Mouse (Mus musculus) lung, postnatal 14 days (tissue): ENCODE measurements around the gene Arpin.

Experiments used
- DNase-seq: peaks from one replicate; pipeline ENCODE4 v3.0.0; 2021

Gene Arpin

DNA sequence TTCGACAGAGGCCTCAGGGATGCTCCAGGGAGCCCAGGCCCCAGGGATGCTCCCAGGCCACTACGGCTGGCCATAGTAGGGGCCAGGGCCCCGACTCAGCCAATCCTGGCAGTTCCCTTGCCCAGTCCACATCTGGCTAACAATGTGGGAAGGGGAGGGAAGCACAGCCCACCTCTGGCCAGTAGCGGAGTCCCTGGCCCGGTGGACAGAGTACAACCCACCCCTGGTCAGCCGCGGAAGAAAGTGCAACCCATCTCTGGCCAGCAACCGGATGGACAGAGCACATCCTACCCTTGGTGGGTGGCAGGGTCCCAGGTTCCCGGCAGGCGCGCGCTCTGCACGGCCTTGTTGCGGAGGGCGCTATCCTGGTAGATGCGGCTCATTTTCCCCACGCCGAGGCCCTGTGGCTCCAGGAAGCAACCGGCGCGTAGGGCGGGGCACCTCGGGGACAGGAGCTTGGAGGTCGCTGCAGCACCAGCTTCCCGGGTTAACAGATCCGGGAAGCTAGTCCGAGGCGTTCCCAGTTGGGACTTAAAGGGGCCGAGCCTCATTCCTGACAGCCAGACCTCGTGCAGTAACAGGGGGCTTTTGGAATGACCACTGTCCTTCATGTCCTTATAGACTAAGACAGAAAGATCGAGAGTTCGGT lies at the start of gene Arpin:
Gene Arpin (minus strand): TSS at position 498 of the 649 bp plus-strand sequence.
- DNase-seq: peak; percentile 77

DNA sequence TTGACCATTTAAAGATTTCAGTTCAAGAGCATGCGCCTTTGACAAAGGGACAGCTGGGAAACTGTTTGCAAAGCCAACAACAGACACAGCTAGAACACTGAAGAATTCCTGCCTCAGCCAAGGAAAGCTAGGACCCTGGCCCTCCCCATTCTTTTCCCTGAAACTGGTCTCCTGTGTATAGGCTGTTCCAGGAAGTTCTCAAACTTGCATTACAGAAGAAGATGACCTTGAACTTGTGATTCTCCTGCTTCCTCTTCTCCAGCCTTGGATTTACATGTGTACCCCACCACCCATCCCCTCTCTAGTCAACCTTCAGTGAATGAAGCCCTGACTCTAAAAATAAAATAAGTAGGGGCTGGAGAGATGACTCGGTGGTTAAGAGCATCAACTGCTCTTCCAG lies 40.2 kb upstream of the Arpin start:
- no peak for DNase-seq

DNA sequence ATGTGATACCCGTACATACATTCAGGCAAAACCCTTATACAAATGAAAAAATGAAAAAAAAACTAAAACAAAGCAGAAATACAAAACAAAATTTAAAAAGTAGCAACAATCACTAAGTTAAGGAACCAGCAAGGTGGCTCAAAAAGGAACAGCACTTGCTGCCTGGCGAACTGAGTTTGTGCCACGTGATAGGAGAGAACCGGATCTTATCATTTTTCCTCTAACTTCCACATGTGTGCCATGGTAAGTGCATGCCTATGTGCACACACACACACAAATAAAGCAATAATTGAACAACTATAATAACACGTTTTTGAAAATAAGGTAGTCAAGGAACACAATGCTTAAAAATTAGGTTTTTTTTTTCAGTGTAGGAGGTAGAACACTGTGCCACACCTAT lies 37.0 kb upstream of the Arpin start:
- no peak for DNase-seq

DNA sequence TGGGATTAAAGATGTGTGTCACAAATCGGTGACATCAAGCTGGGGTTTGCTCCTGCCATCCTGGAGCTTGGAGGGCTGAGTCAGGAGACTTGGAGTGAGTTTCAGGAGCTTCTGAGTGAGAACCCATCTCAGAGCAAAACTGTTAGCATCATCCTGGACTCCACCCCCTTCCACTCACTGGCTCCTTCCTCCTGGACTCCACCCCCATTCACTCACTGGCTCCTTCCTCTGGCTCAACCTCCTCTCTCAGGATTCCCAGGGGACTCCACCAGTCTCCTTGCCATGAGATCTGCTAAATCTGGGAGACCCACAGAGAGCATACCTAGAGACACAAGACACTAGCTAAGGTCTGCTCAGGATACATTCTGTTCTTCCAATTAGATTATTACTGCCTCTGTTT lies 35.2 kb upstream of the Arpin start:
- DNase-seq: no peak

DNA sequence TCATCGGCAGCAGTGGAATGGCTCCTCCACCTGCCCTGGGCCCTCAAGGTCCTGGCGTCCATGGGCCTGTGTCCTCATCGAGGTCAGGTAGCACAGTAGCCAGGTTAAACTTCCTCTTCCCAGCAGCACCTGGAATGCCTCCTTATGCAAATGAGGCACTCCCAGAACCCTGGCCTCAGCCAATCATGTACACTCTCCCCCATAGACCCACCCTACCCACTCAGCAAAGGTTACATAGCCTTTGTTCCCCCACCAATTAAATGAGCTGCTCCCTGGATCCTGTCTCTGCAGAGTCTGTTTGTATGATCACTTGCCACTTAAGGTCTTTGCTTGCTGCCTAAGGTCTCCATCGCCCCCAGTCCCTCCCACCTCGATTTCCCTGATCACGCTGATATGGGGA lies 33.2 kb upstream of the Arpin start:
- no peak for DNase-seq

DNA sequence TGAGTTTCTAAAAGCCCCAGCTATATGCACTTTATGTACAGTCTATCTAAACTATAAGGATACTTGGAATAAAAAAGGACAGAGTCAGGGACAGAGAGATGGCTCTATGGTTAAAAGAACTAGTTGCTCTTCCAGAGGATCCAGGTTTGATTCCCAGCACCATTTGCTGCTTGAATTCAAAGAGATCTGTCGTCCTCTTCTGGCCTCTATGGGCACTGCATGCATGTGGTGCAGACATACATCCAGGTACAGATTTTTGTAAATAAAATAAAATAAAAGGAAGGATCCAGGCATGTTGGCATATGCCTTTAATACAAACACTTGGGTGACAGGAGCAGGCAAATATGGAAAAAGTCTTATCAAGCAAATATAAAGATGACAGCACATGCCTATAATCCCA lies 26.4 kb upstream of the Arpin start:
- DNase-seq: no peak

DNA sequence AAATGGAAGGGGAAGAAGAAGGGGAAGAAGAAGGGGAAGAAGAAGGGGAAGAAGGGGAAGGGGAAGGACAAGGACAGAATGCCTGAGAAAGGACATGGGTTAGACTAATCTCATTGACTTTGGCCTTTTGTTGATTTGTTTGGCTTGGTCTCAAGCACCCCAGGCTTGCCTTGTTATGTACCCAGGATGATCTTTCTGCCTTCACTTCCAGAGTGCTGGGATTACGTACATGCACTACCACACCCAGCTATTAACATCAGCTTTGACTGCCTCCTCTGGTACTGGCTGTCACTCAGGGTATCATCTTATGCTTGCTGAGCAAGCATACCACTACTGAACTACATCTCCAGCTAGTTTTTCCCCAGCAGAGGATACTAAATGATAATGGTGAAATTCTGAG lies 21.0 kb upstream of the Arpin start:
- no peak for DNase-seq

DNA sequence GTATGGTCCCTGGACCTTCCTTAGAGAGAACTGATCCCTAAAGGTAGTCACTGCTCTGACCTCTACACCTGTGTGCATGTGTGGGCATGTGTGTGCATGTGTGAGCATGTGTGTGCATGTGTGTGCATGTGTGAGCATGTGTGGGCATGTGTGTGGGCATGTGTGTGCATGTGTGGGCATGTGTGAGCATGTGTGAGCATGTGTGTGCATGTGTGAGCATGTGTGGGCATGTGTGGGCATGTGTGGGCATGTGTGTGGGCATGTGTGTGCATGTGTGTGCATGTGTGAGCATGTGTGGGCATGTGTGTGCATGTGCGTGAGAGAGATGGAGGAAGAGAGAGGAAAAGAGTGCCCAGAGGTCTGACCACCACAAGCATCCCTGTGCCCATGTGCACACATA lies 19.7 kb upstream of the Arpin start:
- no peak for DNase-seq

DNA sequence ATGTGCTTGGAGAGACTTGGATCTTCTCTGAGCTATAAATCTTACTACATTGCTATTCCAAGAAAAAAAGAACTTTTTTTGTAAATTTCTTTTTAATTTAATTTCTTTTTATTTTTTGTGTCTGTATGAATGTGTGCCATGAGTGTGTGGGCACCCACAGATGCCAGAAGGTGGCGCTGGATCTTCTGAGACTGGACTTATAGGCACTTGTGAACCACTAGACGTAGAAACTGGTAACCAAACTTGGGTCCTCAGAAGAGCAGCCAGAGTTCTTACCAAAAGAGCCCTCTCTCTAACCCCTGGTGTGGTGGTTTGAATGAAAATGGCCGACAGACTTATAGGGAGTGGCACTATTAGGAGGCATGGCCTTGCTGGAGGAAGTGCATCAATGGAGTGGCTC lies 15.9 kb upstream of the Arpin start:
- DNase-seq: no peak

DNA sequence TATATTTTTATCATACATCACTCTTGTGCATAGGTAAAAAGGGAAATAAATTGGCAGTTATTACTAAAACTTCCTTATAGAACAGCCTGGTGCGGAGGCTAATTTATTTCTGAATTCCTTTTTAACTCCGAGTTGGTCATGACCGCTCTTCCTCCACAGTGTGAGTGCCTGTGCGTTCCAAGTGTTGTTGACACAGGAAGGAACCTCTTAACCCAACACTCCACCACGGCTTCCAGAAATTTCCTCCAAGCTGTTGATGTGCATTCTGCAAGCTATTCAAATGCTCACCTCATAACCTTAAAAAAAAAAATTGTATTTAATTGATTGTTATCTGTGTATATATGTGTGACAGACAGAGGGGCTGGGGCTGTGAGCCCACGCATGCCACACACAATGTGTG lies 15.1 kb upstream of the Arpin start:
- DNase-seq: peak; percentile 22

DNA sequence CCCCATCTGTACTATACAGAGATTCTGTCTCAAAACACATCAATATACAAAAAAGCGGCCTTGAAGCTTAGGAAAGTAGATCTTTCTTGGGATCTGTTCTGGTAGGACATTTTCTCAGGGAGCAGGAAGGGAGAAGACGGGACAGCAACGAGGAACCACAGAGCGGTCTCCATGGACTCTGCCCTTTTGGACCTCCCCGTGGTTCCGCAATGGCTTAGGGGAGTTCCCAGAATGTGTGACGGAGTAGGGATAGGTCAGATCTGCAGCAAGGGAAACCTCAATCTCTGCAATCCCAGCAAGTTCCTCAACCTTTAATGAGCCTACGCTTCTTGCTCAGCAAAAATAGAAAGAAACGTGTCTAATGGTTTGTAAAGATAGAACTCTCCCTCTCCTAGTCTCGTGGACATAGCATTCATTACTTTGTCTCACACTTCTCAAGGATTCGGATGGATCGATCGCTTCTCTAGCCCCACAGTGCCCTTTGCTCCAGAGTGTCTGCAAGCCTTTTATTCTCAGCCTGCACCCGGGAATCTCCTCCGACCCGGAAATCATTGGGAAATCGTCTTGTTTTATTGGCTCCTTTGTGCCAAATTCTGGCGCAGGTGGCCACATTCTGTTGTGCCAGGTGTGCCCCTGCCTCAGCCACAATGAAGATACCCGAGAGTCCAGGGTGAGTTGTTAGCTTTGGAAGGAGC lies 499 bp upstream of the Arpin start:
- peak; percentile 58 for DNase-seq

DNA sequence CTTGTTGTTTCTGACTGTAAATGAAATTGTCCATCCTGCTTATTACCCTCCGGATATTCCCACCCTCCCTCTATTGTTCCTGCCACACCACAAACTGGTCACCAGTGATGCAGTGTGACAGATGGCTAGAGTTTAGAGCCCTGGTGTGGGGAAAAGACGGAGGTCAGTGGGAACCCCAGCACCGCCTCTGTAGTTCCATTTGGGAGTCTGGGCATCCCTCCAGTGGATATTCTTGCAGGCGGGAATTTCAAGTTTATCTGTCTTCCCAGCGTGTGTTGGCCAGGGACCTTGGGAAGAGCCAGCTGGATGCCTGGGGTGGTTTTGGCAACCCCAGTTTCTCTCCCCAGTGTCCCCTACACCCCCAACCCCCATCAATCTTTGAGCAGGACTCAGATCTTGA lies 698 bp downstream of the Arpin start:
- no peak for DNase-seq

DNA sequence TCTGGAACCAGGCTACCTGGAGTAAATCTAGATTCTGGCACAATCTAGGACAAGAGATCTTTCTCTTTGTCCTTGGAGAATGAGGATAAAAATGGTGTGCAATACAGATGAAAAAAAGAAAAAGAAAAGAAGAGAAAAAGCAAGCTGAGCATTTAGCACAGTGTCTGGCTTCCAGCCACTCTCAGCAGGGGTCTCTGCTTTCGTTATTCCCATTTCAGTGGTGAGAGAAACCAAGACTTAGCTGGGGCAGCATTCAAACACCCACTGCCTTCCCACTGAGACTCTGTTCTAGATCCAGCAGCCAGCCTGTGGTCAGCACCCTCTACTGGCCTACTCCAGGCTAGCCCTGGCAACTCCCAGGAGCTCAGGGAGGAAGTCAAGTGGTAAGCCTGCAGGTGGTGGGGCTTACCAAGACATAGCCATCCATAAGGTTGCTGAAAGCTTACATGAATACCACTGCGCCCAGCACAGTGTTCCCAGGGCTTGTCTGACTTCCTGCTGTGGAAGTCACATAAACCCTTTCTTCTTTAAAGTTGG lies 6.6 kb downstream of the Arpin start:
- DNase-seq: no peak

DNA sequence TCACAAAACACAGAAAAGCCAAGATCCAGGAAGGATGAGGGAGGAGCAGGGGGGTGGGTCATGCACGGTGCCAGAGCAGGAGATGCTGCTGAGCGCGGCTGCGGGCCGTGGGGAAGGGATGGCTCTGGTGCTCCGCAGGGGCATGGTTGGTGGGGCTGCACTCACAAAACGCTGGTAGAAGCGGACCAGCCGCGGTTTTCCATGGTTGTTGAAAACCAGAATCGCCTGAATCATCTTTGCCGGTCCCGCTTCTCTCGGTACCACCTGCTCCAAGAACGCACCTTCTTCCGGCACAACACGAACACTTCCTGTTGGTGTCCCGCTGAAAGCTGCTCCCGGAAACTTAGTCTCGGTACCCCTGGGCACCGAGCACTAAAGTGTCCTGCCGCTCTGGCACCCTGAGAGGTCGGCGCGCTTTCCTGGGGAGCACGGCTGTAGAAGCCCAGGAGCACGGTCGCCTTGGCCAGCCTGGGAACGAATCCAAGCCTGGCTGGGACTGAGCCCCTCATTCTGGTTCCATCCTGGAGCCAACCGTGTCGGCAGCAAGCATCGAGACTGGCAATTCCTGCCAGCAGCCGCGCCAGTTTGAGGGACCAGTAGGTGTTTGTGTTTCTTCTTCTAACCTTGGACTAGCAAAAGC lies 14.7 kb downstream of the Arpin start, which contains the start of gene Ap3s2:
Gene Ap3s2 (minus strand): TSS at position 306 of the 640 bp plus-strand sequence.
- peak; percentile 85 for DNase-seq

DNA sequence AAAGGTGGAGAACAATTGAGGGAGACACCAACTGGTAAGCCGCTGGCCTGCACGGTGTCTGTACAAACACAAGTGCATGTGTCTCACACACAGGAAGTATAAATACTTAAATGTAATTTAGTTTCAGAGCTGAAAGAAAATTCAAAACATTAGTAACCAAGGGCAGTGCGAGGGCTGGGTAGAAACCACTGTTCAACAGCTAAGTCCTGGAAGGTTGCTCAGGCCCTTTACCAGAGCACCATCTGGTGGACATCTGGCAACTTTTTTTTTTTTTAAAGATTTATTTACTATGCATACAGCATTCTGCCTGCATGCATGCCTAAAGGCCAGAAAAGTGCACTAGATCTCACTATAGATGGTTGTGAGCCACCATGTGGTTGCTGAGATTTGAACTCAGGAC lies 20.6 kb downstream of the Arpin start:
- peak; percentile 32 for DNase-seq

DNA sequence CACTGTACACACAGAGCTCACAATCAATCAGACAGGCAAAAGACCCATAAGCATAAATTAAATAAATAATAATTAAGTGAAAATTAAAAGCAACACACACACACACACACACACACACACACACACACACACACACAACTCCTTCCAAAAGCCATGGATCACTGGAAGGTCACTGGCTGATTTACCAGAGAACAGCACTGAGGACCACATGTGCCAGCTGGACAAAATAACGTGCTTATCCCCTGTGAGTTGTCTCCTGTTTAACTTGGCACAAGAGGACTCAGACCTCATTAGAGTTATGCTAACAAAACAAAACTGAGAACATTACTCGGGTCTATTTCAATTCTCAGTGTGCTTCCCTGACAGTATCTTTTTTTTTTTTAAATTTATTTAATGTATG lies 27.8 kb downstream of the Arpin start:
- DNase-seq: no peak

DNA sequence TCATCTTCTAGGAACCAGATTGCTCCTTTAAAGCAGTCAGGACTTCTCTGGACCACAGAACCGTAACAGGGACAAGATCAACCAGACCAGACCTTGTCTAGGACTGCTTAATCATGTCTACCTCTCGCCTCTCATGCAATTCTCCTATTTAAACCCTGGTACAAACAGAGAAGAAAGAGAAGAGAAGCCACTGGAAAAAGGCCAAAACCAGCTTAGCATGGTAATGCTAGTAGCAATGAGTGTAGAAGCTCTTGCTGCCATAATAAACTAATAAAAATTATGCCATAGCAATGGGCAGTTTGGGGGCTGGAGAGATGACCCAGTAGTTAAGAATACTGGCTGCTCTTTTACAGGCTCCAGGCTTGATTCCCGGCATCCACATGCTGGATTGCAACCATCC lies 28.2 kb downstream of the Arpin start:
- DNase-seq: no peak

DNA sequence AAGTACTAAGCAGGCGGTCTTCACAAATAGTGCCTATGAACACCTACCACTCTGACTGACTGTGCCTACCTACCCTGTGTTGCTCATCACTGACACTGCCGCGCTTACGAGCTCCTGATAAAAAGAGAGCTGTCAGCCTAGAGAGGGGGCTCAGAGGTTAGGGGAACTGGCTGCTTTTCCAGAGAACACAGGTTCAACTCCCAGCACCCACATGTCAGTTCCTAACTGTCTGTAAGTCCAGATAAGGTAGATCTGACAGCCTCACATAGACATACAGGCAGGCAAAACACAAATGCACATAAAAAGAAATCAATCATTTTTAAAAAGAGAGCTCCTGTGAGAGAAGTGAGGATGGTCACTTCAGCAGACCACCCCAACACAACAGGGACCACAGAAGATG lies 30.0 kb downstream of the Arpin start:
- no peak for DNase-seq

DNA sequence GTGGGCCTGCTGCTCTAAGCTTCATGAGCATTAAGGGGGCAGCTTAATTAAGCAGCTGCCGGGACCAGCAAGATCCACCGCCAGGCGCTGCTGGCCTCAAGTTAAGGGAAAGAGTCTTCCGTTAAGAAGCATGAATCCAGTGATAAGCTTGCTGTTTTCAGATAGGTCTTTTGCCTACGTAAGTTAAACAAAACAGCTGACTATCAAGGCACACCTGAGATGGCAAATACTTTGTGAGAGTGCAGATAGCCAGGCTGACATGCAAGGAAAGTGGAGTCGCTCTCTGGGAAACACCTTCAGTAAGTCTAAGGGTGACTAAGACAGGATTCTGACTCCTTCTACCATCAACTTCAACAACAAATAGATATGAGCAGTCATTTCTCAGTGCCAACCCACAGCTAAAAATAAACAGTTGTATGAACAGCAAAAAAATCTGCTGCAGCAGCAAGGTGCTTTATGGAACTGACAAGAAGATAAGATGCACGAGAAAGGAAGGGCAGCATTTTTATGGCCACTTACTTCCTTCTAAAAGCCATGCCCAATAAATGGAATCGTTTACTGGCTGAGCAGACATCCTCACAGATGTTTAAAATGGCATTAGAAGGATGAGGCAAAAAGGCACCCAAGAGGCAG lies 31.9 kb downstream of the Arpin start:
- no peak for DNase-seq

DNA sequence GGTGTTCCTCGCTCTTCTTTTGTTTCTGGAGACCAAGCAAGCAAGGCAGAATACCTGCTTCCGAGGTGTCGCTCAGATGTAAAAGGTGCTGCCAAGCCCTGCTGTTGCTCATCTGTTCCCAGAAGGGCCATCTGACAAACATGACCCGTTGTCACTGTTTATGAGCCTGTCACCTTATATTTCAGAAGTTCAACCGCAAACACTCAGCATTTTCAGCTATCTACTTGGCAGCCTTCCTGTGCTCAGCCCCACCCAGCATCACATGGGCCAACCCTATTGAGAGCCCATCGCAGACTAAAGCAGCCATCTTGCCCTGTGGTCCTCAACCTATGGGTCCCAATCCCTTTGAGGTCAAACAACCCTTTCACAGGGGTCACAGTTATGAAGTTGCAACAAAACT lies 34.4 kb downstream of the Arpin start:
- no peak for DNase-seq

DNA sequence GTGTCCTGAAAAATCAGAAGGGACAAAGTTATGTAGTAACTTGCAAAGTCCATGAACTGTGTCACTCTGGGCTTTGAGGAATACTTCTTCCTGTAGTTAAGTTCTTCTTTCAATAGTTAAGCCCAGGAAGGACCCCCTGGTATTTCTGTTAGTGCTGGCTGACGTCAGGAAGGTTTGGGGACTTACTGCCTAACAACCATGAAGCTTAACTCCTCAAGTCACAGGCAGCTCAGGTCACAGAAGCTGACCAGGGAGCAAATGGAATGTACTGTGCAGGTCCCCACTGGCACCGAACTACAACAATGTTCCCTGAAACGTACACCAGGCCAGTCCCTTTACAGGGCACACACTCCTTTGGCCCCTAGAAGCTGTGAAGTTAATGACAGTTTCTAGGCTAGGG lies 39.9 kb downstream of the Arpin start:
- DNase-seq: no peak

DNA sequence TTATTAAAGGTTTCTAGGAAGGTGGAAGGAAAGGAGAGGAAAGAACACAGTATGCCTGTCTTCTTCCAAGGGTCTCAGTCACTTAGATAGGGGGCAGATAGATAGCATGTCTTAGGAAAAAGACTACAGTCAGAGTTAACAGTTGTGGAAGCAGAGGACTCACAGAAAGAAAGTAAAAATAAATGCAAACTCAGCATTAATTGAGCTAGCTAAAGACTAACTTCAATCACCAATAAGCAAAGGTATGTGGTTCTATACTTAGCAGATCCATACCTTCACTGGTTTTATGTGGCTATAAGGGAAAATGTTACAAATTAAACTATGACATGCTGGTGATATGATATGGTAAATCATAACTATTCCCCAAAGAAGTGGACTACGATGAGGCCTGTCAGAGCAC lies 40.4 kb downstream of the Arpin start:
- DNase-seq: no peak

DNA sequence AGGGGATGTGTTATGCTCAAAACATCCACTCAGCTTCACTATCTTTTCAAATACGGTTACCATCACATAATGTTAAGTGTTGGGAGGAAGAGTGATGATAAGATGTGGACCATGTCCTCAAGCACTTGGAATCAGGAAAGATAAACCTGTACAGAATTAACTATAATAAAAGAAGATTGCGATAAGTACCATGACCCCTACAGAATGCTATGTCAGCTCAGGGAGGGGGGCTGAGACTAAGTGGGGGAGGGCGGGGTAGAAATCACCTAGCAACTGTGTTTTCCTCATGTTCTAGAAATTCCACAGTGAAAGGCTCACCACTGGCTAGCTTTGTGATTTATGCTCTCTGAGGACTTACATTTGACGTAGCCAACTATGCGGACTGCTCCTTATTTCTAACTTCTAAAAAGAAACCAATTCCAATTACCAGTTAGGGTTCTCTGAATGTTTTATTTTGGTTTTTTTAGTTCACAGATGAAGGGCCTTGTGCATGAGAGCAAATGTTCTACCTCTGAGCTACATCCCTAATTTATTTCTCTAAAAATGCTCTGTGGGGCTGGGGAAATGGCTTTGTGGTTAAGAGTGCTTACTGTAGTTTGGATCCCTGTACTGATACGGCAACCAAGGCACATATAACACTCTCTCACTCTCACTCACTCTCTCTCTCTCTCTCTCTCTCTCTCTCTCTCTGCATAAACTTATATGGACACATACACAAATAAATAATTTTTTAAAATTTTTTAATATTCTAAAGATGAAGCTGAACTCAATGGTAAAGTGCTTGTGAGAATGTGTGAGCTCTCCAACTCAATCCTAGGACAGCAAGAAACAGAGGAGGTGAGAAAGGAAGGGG lies 42.4 kb downstream of the Arpin start:
- DNase-seq: no peak
